Mouse (Mus musculus) midbrain, postnatal 0 days (tissue): ENCODE data around the gene Gdf3. TPM values are rescaled to one million over a fixed set of nuclear protein-coding genes. Genes with fewer than 3 reads are reported as not detected.

ENCODE experiments used
- ATAC-seq: fragments of 200-750 bp; cut with Nextera tagmentation; 2 replicates; pipeline ENCODE4 v1.8.0; 2017; ENCODE audit warnings: moderate number of reproducible peaks, mild to moderate bottlenecking, moderate TSS enrichment, moderate library complexity; ENCODE audit not compliant: low FRiP score
- DNase-seq: peaks from one replicate; pipeline ENCODE4 v3.0.0-alpha.2; 2015; ENCODE audit warnings: low spot score
- H3K27ac ChIP-seq: fragments of 300-500 bp; sonication (generic); 2 replicates; pipeline ENCODE4 v1.5.1; 2014; ENCODE audit warnings: low read depth, mild to moderate bottlenecking, low read length, mixed read lengths
- H3K27me3 ChIP-seq: fragments of 300-500 bp; sonication (generic); 2 replicates; pipeline ENCODE4 v1.6.1; 2014; ENCODE audit warnings: low read length, control low read depth, mixed read lengths; ENCODE audit not compliant: insufficient read depth
- H3K36me3 ChIP-seq: fragments of 300-500 bp; sonication (generic); 2 replicates; pipeline ENCODE4 v1.6.1; 2014; ENCODE audit warnings: low read length, control low read depth, mixed read lengths; ENCODE audit not compliant: insufficient read depth
- H3K4me1 ChIP-seq: fragments of 300-500 bp; sonication (generic); 2 replicates; pipeline ENCODE4 v1.6.1; 2014; ENCODE audit warnings: mild to moderate bottlenecking, control low read depth, antibody characterized with exemption, low read length, mixed read lengths; ENCODE audit not compliant: insufficient read depth
- H3K4me2 ChIP-seq: fragments of 300-500 bp; sonication (generic); 2 replicates; pipeline ENCODE4 v1.6.1; 2014; ENCODE audit warnings: low read depth, mild to moderate bottlenecking, low read length, mixed read lengths; ENCODE audit not compliant: poor library complexity, severe bottlenecking
- H3K4me3 ChIP-seq: fragments of 300-500 bp; sonication (generic); 2 replicates; pipeline ENCODE4 v1.5.1; 2014; ENCODE audit warnings: low read depth, mild to moderate bottlenecking, low read length, moderate library complexity
- H3K9ac ChIP-seq: fragments of 300-500 bp; sonication (generic); replicated peaks from 2 replicates; pipeline ENCODE4 v1.6.1; 2014; ENCODE audit warnings: mild to moderate bottlenecking, low read length, moderate library complexity, mixed read lengths; ENCODE audit not compliant: poor library complexity, severe bottlenecking
- H3K9me3 ChIP-seq: fragments of 300-500 bp; sonication (generic); 2 replicates; pipeline ENCODE4 v1.6.1; 2016; ENCODE audit warnings: low read length, control low read depth
- CTCF ChIP-seq: IDR thresholded peaks from 2 replicates; pipeline ENCODE4 v1.5.1; 2016; ENCODE audit warnings: antibody characterized with exemption, mild to moderate bottlenecking
- WGBS: fragments of 180-500 bp; shearing (Covaris S2); extraction: QIAGEN DNeasy Blood & Tissue Kit; methylation state at CpG from one replicate; pipeline ENCODE4 v1.1.7; 2014; 5-methylcytosine and 5-hydroxymethylcytosine counted together
- polyA plus RNA-seq: library from polyadenylated mRNA; unstranded; fragments of >200 nt; fragmentation: Nextera tagmentation; extraction: Ambion mirVana; gene quantifications from 2 replicates; pipeline ENCODE4 v1.2.1, GENCODE M21; 2015
- total RNA-seq: library from RNA; depleted of rRNA; stranded (reverse); fragments of >200 nt; gene quantifications from 2 replicates; pipeline ENCODE4 v1.2.3, GENCODE M21; 2014

Gdf3 gene
- total and polyA plus RNA-seq, 2 experiments from 2014 or later = not detected

- Histone ChIP-seq H3K4me1 (no peaks in the 10 kb centered on the region), H3K27me3 (no peaks in the 10 kb centered on the region), H3K27ac (no peak overlapping the region), H3K9ac (no peak overlapping the region), H3K4me2 (no peak overlapping the region), H3K36me3 (no peaks in the 10 kb centered on the region), H3K4me3 (no peak overlapping the region), H3K9me3 (no peaks in the 10 kb centered on the region)
- DNase-seq (no peak), ATAC-seq (no peak)
- WGBS = 86% methylated on average over 3 of the region's 3 CpGs
- no peak for TF ChIP-seq CTCF
These were observed 26.8 kb upstream of the Gdf3 start for GRCm38 (mm10) chr6:122636666-122637065.

DNA sequence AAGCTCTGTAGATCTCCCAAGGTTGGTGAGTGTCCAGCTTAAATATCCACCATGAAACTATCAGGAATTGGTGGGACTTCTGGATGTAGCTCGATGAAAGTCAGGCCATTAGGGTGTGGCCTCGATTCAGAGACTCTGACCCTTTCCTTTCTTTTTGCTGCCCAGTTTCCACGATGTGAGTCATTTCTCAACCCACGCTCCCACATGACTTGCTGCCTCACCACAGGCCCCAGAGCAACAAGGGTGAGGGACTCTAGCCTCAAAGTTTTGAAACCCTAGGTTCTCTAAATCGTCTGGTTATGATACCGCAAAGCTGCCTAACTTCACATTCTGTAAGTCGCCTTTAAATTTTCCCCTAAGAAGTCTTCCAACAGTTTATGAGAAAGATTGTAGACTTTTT lies 25.4 kb upstream of the Gdf3 start:
- no peak for ATAC-seq
- WGBS = 91% methylated on average over 7 of the region's 7 CpGs

GRCm38 (mm10) chr6:122633411-122633810 lies 23.5 kb upstream of the Gdf3 start:
- Histone ChIP-seq H3K9ac (no peak overlapping the region), H3K27ac (no peak overlapping the region), H3K4me2 (no peak overlapping the region), H3K4me3 (no peak overlapping the region), H3K9me3 (no peaks in the 10 kb centered on the region), H3K27me3 (no peaks in the 10 kb centered on the region), H3K36me3 (no peaks in the 10 kb centered on the region), H3K4me1 (no peaks in the 10 kb centered on the region)
- ATAC-seq = no peak
- peak; percentile 43 for TF ChIP-seq CTCF
- WGBS = 58% methylated on average over 9 of the region's 9 CpGs
- DNase-seq = peak; percentile 12

More for the DNA sequence above, 25.4 kb upstream of the Gdf3 start:
- H3K27ac ChIP-seq = no peak overlapping the region
- no peaks in the 10 kb centered on the region for H3K4me1 ChIP-seq
- H3K36me3 ChIP-seq = no peaks in the 10 kb centered on the region
- no peak overlapping the region for H3K4me2 ChIP-seq
- no peak for DNase-seq
- H3K4me3 ChIP-seq = no peak overlapping the region
- TF ChIP-seq CTCF = no peak
- H3K9me3 ChIP-seq = no peaks in the 10 kb centered on the region
- H3K9ac ChIP-seq = no peak overlapping the region
- H3K27me3 ChIP-seq = no peaks in the 10 kb centered on the region

DNA sequence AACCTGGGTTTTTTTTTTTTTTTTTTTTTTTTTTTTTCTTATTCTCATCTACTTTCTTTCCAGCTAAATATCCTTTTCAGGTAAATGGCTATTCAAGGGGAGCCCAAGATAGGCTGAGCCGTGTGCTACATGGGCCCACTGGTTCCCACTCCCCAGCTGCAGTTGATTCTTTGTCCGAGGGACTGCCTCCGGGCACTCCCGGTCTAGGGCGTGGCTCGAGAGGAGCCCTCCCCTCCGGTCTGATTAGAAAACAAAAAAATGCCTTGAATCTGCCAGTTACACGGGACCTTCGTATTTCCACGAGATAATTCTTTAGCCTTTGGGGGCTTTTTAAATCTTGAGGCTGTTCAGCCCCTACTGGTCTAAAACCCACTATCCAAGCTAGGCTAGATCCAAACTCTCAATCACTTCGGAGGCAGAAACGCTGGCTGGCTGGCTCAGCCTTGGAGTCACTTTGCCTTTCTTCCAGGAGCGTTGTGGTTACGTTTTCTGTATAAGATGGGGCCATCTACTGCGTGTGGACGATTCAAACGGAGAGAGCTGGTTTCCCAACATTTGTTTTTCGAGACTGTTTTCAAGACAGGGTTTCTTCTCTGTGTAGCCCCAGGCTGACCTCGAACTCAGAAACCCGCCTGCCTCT lies 17.7 kb upstream of the Gdf3 start:
- Histone ChIP-seq H3K4me2 (peak overlapping the region; percentile 7; the same call in 1 of the 2 replicates), H3K4me3 (no peak overlapping the region), H3K9ac (no peak overlapping the region), H3K36me3 (no peaks in the 10 kb centered on the region), H3K27ac (no peak overlapping the region), H3K4me1 (no peaks in the 10 kb centered on the region), H3K27me3 (no peaks in the 10 kb centered on the region), H3K9me3 (no peaks in the 10 kb centered on the region)
- no peak for TF ChIP-seq CTCF
- DNase-seq (no peak), ATAC-seq (no peak)
- WGBS = 54% methylated on average over 20 of the region's 20 CpGs

DNA sequence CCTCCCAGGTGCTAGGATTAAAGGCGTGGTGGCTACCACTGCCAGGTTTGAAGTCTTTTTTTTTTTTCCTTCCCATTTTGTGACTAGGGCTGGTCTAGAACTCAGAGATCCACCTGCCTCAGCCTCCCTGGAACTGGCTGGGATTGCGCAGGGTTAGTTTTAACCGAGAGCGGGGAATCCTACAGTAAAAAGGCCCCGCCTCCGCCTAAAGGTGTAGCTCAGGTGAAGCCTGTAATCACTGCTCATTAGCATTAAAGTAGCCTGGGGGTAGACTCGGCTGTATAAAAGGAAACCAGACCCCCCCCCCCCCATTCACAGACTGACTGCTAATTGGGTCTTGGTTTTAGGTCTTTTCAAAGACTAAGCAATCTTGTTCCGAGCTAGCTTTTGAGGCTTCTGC lies 16.2 kb upstream of the Gdf3 start, which contains the start of gene Dppa3:
TSS of gene Dppa3 (plus strand) at position 301 of the 400 bp plus-strand sequence.
- H3K27ac ChIP-seq = no peak within 1 kb of the TSS
- DNase-seq (no peak), ATAC-seq (no peak)
- H3K4me3 ChIP-seq = no peak within 1 kb of the TSS
- no peak within 1 kb of the TSS for H3K4me2 ChIP-seq
- no peaks in the 10 kb centered on the region for H3K4me1 ChIP-seq
- no peaks in the 10 kb centered on the region for H3K36me3 ChIP-seq
- H3K27me3 ChIP-seq = no peaks in the 10 kb centered on the region
- no peaks in the 10 kb centered on the region for H3K9me3 ChIP-seq
- no peak within 1 kb of the TSS for H3K9ac ChIP-seq
- WGBS = 90% methylated on average over 8 of the region's 8 CpGs
- TF ChIP-seq CTCF = no peak

DNA sequence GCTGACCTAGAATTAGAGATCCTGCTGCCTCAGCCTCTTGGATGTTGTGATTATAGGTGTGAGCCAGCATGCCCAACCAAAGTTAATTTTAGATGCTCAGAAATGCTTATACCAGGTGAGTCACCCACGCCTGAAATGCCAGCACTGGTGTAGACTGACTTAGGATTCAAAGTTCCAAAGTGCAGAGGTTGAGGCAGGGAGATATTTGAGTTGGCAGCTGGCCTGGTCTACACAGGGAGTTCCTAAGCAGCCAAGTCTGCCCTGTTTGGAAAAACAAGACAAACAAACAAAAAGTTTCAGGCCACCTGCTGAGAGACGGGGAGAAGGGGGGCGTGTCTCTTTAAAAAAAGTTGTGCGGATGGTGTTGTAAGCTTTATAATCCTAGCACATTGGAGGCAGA lies 15.3 kb upstream of the Gdf3 start:
- Histone ChIP-seq H3K27me3 (no peaks in the 10 kb centered on the region), H3K36me3 (no peaks in the 10 kb centered on the region), H3K27ac (no peak overlapping the region), H3K4me3 (no peak overlapping the region), H3K4me2 (no peak overlapping the region), H3K9ac (no peak overlapping the region), H3K4me1 (no peaks in the 10 kb centered on the region), H3K9me3 (no peaks in the 10 kb centered on the region)
- WGBS = 81% methylated on average over 4 of the region's 4 CpGs
- no peak for TF ChIP-seq CTCF
- DNase-seq = no peak
- no peak for ATAC-seq
